Mouse (Mus musculus) c-Kit-positive CD71-positive TER-119-negative erythroid progenitor cells, embryonic 14.5 days (primary cell): ENCODE data around the gene Kif22.

Experiments used
- DNase-seq: peaks from one replicate; pipeline ENCODE4 v3.0.0-alpha.2; 2013; ENCODE audit warnings: low read depth

The Kif22 gene

DNA sequence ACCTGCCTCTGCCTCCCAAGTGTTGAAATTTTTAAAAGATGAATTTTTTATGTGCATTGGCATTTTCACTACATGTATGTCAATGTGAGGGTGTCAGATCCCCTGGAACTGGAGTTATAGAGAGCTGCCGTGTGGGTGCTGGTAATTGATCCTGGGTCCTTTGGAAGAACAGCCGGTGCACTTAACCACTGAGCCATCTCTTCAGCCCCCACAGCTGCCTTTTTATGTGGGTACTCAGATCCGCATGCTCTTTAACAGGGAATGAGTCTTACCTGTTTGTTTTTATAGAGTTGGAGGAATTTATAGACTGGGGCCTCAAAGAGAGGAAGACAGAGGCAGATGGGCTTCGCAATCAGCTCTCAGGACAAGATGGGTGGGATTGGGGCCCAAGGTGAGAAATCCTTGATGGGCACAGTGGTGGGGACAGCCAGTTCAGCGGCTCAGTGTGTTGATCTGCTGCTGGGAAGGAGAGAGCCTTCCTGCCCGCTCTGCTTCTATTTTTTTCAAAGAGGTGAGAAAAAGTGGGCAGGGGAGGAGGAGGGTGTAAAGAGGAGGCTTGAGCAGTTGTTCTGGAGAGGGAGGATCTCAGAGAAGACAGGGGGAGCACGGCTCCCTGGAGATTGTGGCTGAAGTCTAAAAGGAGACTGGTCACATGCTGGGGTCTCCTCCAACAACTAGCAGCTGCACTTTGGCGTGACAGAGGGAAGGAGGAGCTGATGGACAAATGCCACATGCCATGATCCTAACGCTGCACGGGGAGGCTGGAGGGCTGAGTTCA lies 57.4 kb downstream of the Kif22 start:
- DNase-seq = no peak

DNA sequence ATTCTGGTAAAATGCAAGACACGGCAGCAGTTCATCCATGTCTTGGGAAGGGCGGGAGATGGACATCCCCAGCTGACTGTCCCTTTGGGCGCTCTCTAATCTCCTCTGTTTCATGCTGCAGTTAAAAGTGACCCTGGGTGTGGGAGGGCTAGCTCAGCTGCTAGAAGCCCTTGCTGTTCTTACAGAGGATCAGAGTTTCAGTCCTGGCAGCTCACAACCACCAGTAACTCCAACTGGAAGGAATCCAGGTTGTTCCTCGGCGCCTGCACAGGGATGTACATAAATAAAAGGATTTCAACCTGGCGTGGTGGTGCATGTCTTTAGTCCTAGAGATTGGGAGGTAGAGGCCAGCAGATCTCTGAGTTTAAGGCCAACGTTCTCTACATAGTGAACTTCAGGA lies 59.2 kb downstream of the Kif22 start:
- DNase-seq = no peak

DNA sequence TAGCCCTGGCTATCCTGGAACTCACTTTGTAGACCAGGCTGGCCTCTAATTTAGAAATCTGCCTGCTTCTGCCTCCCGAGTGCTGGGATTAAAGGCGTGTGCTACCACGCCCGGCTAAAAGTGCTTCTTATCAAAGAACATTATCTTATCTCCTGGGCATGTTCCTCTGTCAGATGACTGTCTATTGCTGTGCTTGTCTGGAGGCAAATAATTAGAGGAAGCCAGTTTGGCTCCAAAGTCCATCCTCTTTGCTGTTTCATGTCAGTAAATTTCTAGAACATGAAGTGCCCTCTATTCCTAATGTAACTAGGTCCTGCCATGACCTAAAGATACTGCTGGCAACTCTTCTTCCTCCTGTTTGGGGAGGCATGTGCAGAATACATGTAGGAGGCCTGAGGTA lies 60.2 kb downstream of the Kif22 start:
- no peak for DNase-seq

DNA sequence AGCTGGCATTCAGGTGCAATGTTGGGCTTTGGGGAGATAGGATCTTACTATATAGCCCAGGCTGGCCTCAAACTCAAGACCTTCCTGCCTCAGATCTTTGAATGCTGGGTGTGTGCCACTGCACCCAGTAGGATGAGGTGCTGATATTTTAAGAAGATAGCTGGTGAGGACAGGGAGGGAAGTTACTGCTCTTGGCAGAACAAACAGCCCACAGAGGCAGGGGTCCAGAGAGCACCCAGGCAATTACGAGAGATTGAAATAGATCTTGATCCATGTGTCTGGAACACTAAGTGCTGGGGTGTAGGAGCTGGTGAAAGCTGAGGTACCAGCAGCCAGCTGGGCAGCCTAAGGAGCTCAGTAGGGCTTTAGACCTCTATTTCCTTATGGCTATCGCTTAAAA lies 60.7 kb downstream of the Kif22 start:
- DNase-seq = no peak

DNA sequence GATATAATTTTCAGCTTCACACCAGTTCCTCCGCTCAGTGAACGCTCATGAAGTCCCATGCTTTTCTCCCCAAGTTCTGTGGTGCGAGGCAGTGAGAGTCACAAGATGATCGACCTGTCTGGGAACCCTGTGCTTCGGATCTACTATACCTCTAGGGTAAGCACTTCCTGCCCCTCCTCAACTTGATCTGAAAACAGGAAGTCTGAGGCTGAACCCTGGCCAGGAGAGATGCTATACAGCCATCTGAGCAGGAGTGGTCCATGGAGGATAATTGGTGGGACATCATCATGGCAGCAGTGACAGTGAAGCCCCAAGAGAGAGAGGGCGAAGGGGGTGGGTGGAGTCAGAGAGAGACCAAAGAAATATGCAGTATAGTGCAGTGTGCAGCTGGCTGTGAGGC lies 63.4 kb downstream of the Kif22 start:
- DNase-seq = no peak
